Mouse (Mus musculus): ENCODE measurements at regions not wholly inside any gene's neighbourhood (a gene's known extent, or its start where the extent isn't known, plus 50 kb on each side); places are given as distances from the start of the nearest gene placed in this dataset.

DNA sequence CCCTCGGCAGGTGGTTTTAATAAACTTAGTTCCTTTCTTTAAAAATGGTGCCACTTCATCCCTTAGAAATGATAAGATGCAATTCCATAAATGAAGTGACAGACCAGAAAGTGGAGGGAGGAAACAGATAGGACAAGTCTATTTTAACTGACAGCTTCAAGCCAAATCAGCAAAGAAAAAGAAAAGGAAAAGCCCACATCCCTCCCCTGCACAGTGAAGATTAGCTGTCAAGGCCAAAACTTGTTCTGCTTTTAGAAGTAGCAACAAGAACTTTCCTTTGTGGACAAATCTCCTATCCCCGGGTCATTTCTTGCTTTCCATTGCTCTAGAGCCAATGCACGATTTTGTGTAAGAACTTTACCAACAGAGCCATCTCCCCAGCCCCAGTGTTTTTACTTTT lies 108.7 kb upstream of the Egfl6 start:
- Histone ChIP-seq H3K9me3 (replicated peaks; ENCODE audit: control insufficient read depth, low read length) (no peaks in the 10 kb centered on the region), H3K9ac (ENCODE audit: low read length) (no peak overlapping the region), H3K36me3 (ENCODE audit: control insufficient read depth, insufficient read depth, low read length) (no peaks in the 10 kb centered on the region), H3K27me3 (ENCODE audit: control insufficient read depth, insufficient read depth, low read length) (no peaks in the 10 kb centered on the region; the same call in 1 of the 2 replicates), H3K4me3 (replicated peaks; ENCODE audit: low read length) (no peak overlapping the region), H3K4me1 (ENCODE audit: control insufficient read depth, insufficient read depth, low read length) (no peaks in the 10 kb centered on the region), H3K27ac (ENCODE audit: low read length) (no peak overlapping the region), H3K4me2 (ENCODE audit: low read depth, low read length) (no peak overlapping the region)
- ATAC-seq (ENCODE audit: insufficient read depth, low FRiP score) = no peak
- 61% methylated on average over 3 of the region's 3 CpGs for WGBS

DNA sequence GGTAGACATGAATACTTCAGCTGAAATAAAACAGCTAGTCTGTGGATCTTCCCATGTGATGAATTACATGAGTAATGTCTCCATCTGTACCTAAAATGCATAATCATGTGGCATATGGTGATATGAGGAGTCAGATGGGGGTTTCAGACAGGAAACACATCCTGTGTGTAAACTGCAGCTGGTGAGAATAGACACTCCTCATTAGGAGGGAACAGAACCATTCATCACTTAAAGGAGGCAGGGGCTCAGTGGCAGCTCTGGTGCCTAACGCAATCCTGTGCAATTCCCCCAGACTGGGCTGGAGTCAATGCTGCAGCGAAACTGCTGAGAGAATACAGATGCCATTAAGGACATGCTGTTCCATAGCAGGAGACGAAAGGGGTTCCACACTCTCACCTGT lies 103.3 kb upstream of the Egfl6 start:
- Histone ChIP-seq H3K4me1 (ENCODE audit: control insufficient read depth, insufficient read depth, low read length) (no peaks in the 10 kb centered on the region), H3K9ac (ENCODE audit: low read length) (no peak overlapping the region), H3K27me3 (ENCODE audit: control insufficient read depth, insufficient read depth, low read length) (no peaks in the 10 kb centered on the region; the same call in 1 of the 2 replicates), H3K36me3 (ENCODE audit: control insufficient read depth, insufficient read depth, low read length) (no peaks in the 10 kb centered on the region), H3K4me3 (replicated peaks; ENCODE audit: low read length) (no peak overlapping the region), H3K27ac (ENCODE audit: low read length) (no peak overlapping the region), H3K9me3 (replicated peaks; ENCODE audit: control insufficient read depth, low read length) (no peaks in the 10 kb centered on the region), H3K4me2 (ENCODE audit: low read depth, low read length) (no peak overlapping the region)
- WGBS = 53% methylated on average over 3 of the region's 3 CpGs
- no peak for ATAC-seq (ENCODE audit: insufficient read depth, low FRiP score)

DNA sequence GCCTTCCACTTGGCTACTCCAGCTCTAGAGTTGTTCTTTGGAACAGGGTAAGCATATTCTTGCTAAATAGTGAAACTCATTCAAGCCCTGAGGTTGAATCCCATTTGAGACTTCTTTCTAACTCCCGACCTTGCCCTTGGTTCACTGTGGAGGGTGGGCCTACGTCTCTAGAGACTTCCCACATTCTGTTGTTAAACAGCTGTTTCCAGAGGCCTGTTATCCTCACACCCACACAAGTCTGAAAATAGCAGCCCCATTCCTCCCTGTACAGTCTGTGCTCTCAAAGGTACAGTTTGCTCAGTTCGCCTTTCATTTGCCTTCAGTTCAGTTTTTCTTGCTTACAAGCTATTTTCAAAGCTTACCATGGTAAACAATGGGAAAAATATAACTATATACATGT lies 87.9 kb upstream of the Egfl6 start:
- no peak for ATAC-seq (ENCODE audit: insufficient read depth, low FRiP score)
- H3K36me3 ChIP-seq (ENCODE audit: control insufficient read depth, insufficient read depth, low read length) = no peaks in the 10 kb centered on the region
- 72% methylated on average over 3 of the region's 3 CpGs for WGBS
- H3K4me3 ChIP-seq (replicated peaks; ENCODE audit: low read length) = no peak overlapping the region
- H3K27me3 ChIP-seq (ENCODE audit: control insufficient read depth, insufficient read depth, low read length) = peaks cover 6% of the 10 kb centered on the region; the same call in 1 of the 2 replicates
- H3K9me3 ChIP-seq (replicated peaks; ENCODE audit: control insufficient read depth, low read length) = no peaks in the 10 kb centered on the region
- no peak overlapping the region for H3K4me2 ChIP-seq (ENCODE audit: low read depth, low read length)
- no peak overlapping the region for H3K9ac ChIP-seq (ENCODE audit: low read length)
- no peaks in the 10 kb centered on the region for H3K4me1 ChIP-seq (ENCODE audit: control insufficient read depth, insufficient read depth, low read length)
- H3K27ac ChIP-seq (ENCODE audit: low read length) = no peak overlapping the region

DNA sequence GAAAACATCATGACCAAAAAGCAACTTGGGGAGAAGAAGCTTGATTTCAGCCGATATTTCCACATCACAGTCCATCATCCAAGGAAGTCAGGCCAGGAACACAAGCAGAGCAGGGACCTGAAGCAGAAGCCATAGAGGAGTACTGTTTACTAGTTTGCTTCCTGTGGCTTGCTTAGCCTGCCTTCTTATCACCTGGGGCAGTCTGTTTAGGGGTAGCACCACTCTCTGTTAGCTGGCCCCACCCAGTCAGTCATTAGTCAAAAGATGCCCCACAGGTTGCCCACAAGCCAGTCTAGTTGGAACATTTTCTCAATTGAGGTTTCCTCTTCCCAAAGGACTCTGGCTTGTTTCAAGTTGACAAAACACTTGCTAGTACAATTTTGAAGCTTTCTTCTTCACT lies 87.1 kb upstream of the Egfl6 start:
- Histone ChIP-seq H3K36me3 (ENCODE audit: control insufficient read depth, insufficient read depth, low read length) (no peaks in the 10 kb centered on the region), H3K4me1 (ENCODE audit: control insufficient read depth, insufficient read depth, low read length) (no peaks in the 10 kb centered on the region), H3K9ac (ENCODE audit: low read length) (no peak overlapping the region), H3K4me2 (ENCODE audit: low read depth, low read length) (no peak overlapping the region), H3K27me3 (ENCODE audit: control insufficient read depth, insufficient read depth, low read length) (peaks cover 9% of the 10 kb centered on the region; the same call in 1 of the 2 replicates), H3K27ac (ENCODE audit: low read length) (no peak overlapping the region), H3K9me3 (replicated peaks; ENCODE audit: control insufficient read depth, low read length) (no peaks in the 10 kb centered on the region), H3K4me3 (replicated peaks; ENCODE audit: low read length) (no peak overlapping the region)
- WGBS = 96% methylated on average over 1 of the region's 1 CpGs
- no peak for ATAC-seq (ENCODE audit: insufficient read depth, low FRiP score)

DNA sequence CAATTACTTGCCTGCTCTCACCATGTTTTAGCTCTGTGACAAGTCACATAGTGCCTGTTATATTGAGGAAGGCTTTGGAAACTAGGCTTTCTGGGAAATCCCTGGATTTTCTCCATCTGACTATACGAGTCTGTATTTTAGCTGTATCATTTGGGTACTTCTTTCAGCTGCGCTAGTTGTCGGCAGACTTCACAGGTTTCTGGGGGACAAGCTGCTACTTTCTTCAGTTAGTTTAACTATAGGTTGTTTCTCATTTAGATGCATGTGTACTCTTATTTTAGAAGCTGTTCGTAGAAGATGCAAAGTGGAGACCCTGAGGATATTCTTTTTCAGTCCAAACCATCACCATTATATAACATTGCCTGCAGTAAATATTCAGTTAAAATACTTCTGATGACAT lies 86.3 kb upstream of the Egfl6 start:
- Histone ChIP-seq H3K4me1 (ENCODE audit: control insufficient read depth, insufficient read depth, low read length) (no peaks in the 10 kb centered on the region), H3K27me3 (ENCODE audit: control insufficient read depth, insufficient read depth, low read length) (peaks cover 12% of the 10 kb centered on the region)
- WGBS = 88% methylated on average over 4 of the region's 4 CpGs

DNA sequence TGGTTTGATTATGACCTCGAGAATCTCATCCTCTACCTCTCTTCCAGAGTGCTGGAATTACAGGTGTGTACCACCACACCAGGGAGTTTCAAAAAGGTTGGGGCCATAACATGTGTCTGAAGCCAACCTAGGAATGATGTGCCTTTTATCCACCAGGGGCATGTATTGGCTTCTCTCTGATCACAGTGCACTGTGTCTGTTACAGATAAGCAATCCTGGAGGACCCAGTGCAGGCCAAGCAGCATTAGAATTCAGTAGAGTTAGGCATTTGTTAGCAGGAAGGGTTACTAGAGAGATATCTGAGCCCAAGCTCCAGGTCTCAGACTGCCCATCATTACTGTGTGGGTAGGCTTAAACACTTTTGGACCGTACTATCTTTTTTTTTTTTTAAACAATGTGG lies 80.8 kb upstream of the Egfl6 start:
- Histone ChIP-seq H3K36me3 (ENCODE audit: control insufficient read depth, insufficient read depth, low read length) (no peaks in the 10 kb centered on the region), H3K9ac (ENCODE audit: low read length) (no peak overlapping the region), H3K4me3 (replicated peaks; ENCODE audit: low read length) (no peak overlapping the region), H3K27ac (ENCODE audit: low read length) (no peak overlapping the region), H3K4me2 (ENCODE audit: low read depth, low read length) (no peak overlapping the region), H3K9me3 (replicated peaks; ENCODE audit: control insufficient read depth, low read length) (no peaks in the 10 kb centered on the region), H3K27me3 (ENCODE audit: control insufficient read depth, insufficient read depth, low read length) (peaks cover 14% of the 10 kb centered on the region), H3K4me1 (ENCODE audit: control insufficient read depth, insufficient read depth, low read length) (0 out of 2 replicates have a peak, but pooled peaks cover 2% of the 10 kb centered on the region)
- ATAC-seq (ENCODE audit: insufficient read depth, low FRiP score) = no peak
- WGBS = 70% methylated on average over 2 of the region's 2 CpGs

More for the DNA sequence above, 86.3 kb upstream of the Egfl6 start:
- ATAC-seq (ENCODE audit: insufficient read depth, low FRiP score) = no peak
- H3K4me2 ChIP-seq (ENCODE audit: low read depth, low read length) = no peak overlapping the region
- no peak overlapping the region for H3K27ac ChIP-seq (ENCODE audit: low read length)
- no peak overlapping the region for H3K9ac ChIP-seq (ENCODE audit: low read length)
- no peaks in the 10 kb centered on the region for H3K9me3 ChIP-seq (replicated peaks; ENCODE audit: control insufficient read depth, low read length)
- H3K4me3 ChIP-seq (replicated peaks; ENCODE audit: low read length) = no peak overlapping the region
- H3K36me3 ChIP-seq (ENCODE audit: control insufficient read depth, insufficient read depth, low read length) = no peaks in the 10 kb centered on the region

DNA sequence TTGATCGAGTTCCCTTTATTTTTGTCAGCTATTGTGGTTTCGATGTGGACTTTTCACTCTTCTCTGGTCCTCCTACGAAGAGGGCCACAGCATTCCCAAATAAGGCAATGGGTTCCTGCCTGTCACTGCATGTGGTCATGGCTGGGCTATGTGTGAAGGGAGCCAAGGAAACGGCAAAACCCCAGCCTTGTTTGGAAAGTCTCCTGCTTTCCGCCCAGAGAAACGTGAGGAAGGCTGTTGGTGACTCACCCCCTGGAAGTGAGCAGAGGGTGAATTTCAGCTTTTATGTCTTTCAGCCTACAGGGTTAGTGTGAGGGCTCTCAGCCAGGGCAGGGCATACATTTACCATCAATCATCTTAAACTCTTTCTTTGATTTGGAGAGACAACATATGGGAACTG lies 76.3 kb upstream of the Egfl6 start:
- no peaks in the 10 kb centered on the region for H3K9me3 ChIP-seq (replicated peaks; ENCODE audit: control insufficient read depth, low read length)
- no peak overlapping the region for H3K9ac ChIP-seq (ENCODE audit: low read length)
- ATAC-seq (ENCODE audit: insufficient read depth, low FRiP score) = peak; percentile 88
- no peak overlapping the region for H3K4me2 ChIP-seq (ENCODE audit: low read depth, low read length)
- 30% methylated on average over 6 of the region's 6 CpGs for WGBS
- no peak overlapping the region for H3K4me3 ChIP-seq (replicated peaks; ENCODE audit: low read length)
- peaks cover 9% of the 10 kb centered on the region; the same call in 1 of the 2 replicates for H3K27me3 ChIP-seq (ENCODE audit: control insufficient read depth, insufficient read depth, low read length)
- H3K27ac ChIP-seq (ENCODE audit: low read length) = peak overlapping the region; percentile 94
- 0 out of 2 replicates have a peak, but pooled peaks cover 3% of the 10 kb centered on the region for H3K4me1 ChIP-seq (ENCODE audit: control insufficient read depth, insufficient read depth, low read length)
- no peaks in the 10 kb centered on the region for H3K36me3 ChIP-seq (ENCODE audit: control insufficient read depth, insufficient read depth, low read length)

DNA sequence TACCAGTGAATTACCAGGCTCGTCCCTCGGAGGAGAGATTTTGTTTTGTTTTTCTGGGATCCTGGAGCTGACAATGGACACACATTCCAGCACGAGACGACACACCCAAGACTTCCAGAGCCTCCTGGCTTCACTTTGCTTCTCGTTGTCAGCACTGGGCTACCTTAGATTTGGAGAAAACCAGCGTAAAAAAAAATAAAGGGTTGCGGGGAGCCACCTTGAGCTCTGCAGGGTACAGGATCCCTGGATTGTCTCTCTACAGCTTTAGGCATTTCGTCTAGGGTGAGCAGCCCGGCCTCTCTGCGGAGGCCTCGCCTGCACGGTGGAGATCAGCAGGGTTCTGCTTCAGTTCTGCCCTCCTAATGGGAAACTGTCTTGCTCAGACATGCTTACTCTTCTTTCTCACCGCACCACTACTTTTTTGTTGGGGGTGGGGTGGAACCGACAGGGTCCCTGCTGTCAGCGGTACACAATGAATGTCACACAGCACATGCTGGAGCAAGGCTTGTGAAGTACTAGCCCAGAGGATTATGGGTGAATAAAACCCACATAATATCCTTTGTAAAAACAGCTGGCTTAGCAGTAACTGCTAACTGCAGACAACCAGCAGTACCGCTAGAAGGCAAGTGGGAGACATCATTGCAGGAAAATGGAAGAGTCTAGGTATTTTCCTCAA lies 75.7 kb upstream of the Egfl6 start:
- Histone ChIP-seq H3K9me3 (replicated peaks; ENCODE audit: control insufficient read depth, low read length) (no peaks in the 10 kb centered on the region), H3K27ac (ENCODE audit: low read length) (peak overlapping the region; percentile 94), H3K4me3 (replicated peaks; ENCODE audit: low read length) (peak overlapping the region; percentile 21; the same call in 1 of the 2 replicates), H3K36me3 (ENCODE audit: control insufficient read depth, insufficient read depth, low read length) (no peaks in the 10 kb centered on the region), H3K4me2 (ENCODE audit: low read depth, low read length) (peak overlapping the region; percentile 53), H3K4me1 (ENCODE audit: control insufficient read depth, insufficient read depth, low read length) (0 out of 2 replicates have a peak, but pooled peaks cover 3% of the 10 kb centered on the region), H3K27me3 (ENCODE audit: control insufficient read depth, insufficient read depth, low read length) (peaks cover 9% of the 10 kb centered on the region; the same call in 1 of the 2 replicates), H3K9ac (ENCODE audit: low read length) (peak overlapping the region; percentile 66)
- 20% methylated on average over 16 of the region's 16 CpGs for WGBS
- ATAC-seq (ENCODE audit: insufficient read depth, low FRiP score) = peak; percentile 61; the same call in 1 of the 2 replicates

DNA sequence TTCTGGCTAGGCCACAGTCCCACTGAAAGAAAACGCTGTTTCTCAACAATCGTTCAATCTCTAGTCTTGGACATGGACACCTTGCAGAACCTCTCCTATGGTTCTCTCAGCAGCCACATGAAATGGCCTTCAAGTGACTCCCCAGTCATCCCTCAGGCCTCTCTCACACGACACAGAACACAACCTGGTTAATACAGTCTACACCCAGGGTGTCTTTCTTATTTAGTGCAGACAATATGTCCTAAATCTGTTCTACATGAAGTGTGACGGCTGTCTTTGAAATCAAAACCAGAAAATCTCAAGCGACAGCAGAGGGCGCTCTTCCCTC lies 75.2 kb upstream of the Egfl6 start:
- ATAC-seq (ENCODE audit: insufficient read depth, low FRiP score) = no peak

More for the DNA sequence above, 75.2 kb upstream of the Egfl6 start:
- Histone ChIP-seq H3K27ac (ENCODE audit: low read length) (no peak overlapping the region; the same call in 1 of the 2 replicates), H3K36me3 (ENCODE audit: control insufficient read depth, insufficient read depth, low read length) (no peaks in the 10 kb centered on the region), H3K4me1 (ENCODE audit: control insufficient read depth, insufficient read depth, low read length) (0 out of 2 replicates have a peak, but pooled peaks cover 3% of the 10 kb centered on the region), H3K4me3 (replicated peaks; ENCODE audit: low read length) (no peak overlapping the region), H3K4me2 (ENCODE audit: low read depth, low read length) (no peak overlapping the region), H3K9ac (ENCODE audit: low read length) (no peak overlapping the region), H3K9me3 (replicated peaks; ENCODE audit: control insufficient read depth, low read length) (no peaks in the 10 kb centered on the region), H3K27me3 (ENCODE audit: control insufficient read depth, insufficient read depth, low read length) (peaks cover 9% of the 10 kb centered on the region; the same call in 1 of the 2 replicates)
- WGBS = 19% methylated on average over 6 of the region's 6 CpGs

All from stomach, embryonic 16.5 days (tissue).